Mouse (Mus musculus) kidney, postnatal 0 days (tissue): Measurements from ENCODE around the gene Grm8. TPM values are rescaled to one million over a fixed set of nuclear protein-coding genes. Genes with fewer than 3 reads are reported as not detected.

Experiments
- ATAC-seq: fragments of 200-750 bp; cut with Nextera tagmentation; replicated peaks from 2 replicates; pipeline ENCODE4 v1.8.0; 2017; ENCODE audit warnings: low read depth, moderate number of reproducible peaks, moderate TSS enrichment, moderate library complexity; ENCODE audit not compliant: low FRiP score
- DNase-seq: peaks from one replicate; pipeline ENCODE4 v3.0.0-alpha.2; 2016; ENCODE audit warnings: low spot score
- H3K27ac ChIP-seq: fragments of 300-500 bp; sonication (generic); 2 replicates; pipeline ENCODE4 v1.5.1; 2014; ENCODE audit warnings: mild to moderate bottlenecking
- H3K27me3 ChIP-seq: fragments of 300-500 bp; sonication (generic); 2 replicates; pipeline ENCODE4 v1.6.1; 2014; ENCODE audit warnings: low read length, mixed read lengths; ENCODE audit not compliant: insufficient read depth
- H3K36me3 ChIP-seq: fragments of 300-500 bp; sonication (generic); 2 replicates; pipeline ENCODE4 v1.6.1; 2014; ENCODE audit warnings: low read length, mixed read lengths; ENCODE audit not compliant: insufficient read depth
- H3K4me1 ChIP-seq: fragments of 300-500 bp; sonication (generic); replicated peaks from 2 replicates; pipeline ENCODE4 v1.6.1; 2014; ENCODE audit warnings: antibody characterized with exemption, low read length, mixed read lengths; ENCODE audit not compliant: insufficient read depth
- H3K4me2 ChIP-seq: fragments of 300-500 bp; sonication (generic); 2 replicates; pipeline ENCODE4 v1.6.1; 2014; ENCODE audit warnings: mild to moderate bottlenecking, low read length, moderate library complexity, mixed read lengths
- H3K4me3 ChIP-seq: fragments of 300-500 bp; sonication (generic); replicated peaks from 2 replicates; pipeline ENCODE4 v1.5.1; 2014; ENCODE audit warnings: low read depth, low read length
- H3K9ac ChIP-seq: fragments of 300-500 bp; sonication (generic); 2 replicates; pipeline ENCODE4 v1.6.1; 2014; ENCODE audit warnings: low read depth, low read length
- H3K9me3 ChIP-seq: fragments of 300-500 bp; sonication (generic); replicated peaks from 2 replicates; pipeline ENCODE4 v1.6.1; 2016; ENCODE audit warnings: low read length, inconsistent platforms, mixed read lengths
- CTCF ChIP-seq: IDR thresholded peaks from 2 replicates; pipeline ENCODE4 v1.5.1; 2016; ENCODE audit warnings: antibody characterized with exemption, low read depth, mild to moderate bottlenecking, moderate library complexity
- WGBS: fragments of 180-500 bp; shearing (Covaris S2); extraction: QIAGEN DNeasy Blood & Tissue Kit; methylation state at CpG from one replicate; pipeline ENCODE4 v1.1.7; 2014; 5-methylcytosine and 5-hydroxymethylcytosine counted together
- polyA plus RNA-seq: library from polyadenylated mRNA; unstranded; fragments of >200 nt; fragmentation: Nextera tagmentation; extraction: Ambion mirVana; gene quantifications from 2 replicates; pipeline ENCODE4 v1.2.1, GENCODE M21; 2015

Grm8 gene
- polyA plus RNA-seq, 1 experiment from 2014 or later = 0.21 TPM

DNA sequence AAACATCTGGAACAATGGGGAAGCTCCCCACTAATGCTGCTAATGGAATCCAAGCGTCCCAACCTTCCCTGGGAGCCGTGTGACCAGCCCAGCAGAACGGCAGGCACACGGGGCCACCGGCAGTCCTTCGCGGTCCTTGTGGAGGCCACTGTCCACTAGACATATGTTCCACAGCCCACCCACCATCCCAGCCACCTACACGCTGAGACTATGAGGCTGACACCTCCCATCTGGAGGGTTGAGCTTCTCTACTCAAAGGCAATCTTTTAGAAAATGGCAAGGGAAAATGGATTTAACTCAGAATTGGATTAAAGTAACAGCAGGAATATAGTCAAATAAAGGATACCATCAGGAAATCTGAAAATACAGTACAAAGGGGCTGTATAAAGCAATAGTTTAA is 23.4 kb downstream of the Grm8 start:
- Histone ChIP-seq H3K36me3 (no peaks in the 10 kb centered on the region), H3K4me3 (no peak overlapping the region), H3K27me3 (no peaks in the 10 kb centered on the region), H3K27ac (no peak overlapping the region), H3K4me1 (no peaks in the 10 kb centered on the region), H3K9me3 (no peaks in the 10 kb centered on the region), H3K4me2 (no peak overlapping the region), H3K9ac (no peak overlapping the region)
- no peak for DNase-seq
- ATAC-seq = no peak
- WGBS = 90% methylated on average over 8 of the region's 8 CpGs
- TF ChIP-seq CTCF = no peak

- no peaks in the 10 kb centered on the region for H3K27me3 ChIP-seq
- ATAC-seq (no peak), DNase-seq (no peak)
- TF ChIP-seq CTCF = no peak
- H3K27ac ChIP-seq = no peak overlapping the region
- no peak overlapping the region for H3K9ac ChIP-seq
- no peak overlapping the region for H3K4me2 ChIP-seq
- H3K9me3 ChIP-seq = no peaks in the 10 kb centered on the region
- no peaks in the 10 kb centered on the region for H3K36me3 ChIP-seq
- H3K4me1 ChIP-seq = no peaks in the 10 kb centered on the region
- 36% methylated on average over 9 of the region's 9 CpGs for WGBS
- no peak overlapping the region for H3K4me3 ChIP-seq
These were observed 32.2 kb downstream of the Grm8 start for GRCm38 (mm10) chr6:28102608-28103316.

GRCm38 (mm10) chr6:28100001-28100400 is 35.0 kb downstream of the Grm8 start:
- Histone ChIP-seq H3K9me3 (no peaks in the 10 kb centered on the region), H3K4me2 (no peak overlapping the region), H3K27me3 (no peaks in the 10 kb centered on the region), H3K27ac (no peak overlapping the region), H3K4me1 (no peaks in the 10 kb centered on the region), H3K36me3 (no peaks in the 10 kb centered on the region), H3K9ac (no peak overlapping the region), H3K4me3 (no peak overlapping the region)
- ATAC-seq = no peak
- DNase-seq = no peak
- TF ChIP-seq CTCF = no peak
- 79% methylated on average over 3 of the region's 3 CpGs for WGBS

- no peak overlapping the region for H3K27ac ChIP-seq
- no peak overlapping the region for H3K4me3 ChIP-seq
- no peaks in the 10 kb centered on the region for H3K9me3 ChIP-seq
- ATAC-seq (no peak), DNase-seq (no peak)
- WGBS = 85% methylated on average over 6 of the region's 6 CpGs
- no peak overlapping the region for H3K4me2 ChIP-seq
- no peaks in the 10 kb centered on the region for H3K4me1 ChIP-seq
- no peak for TF ChIP-seq CTCF
- no peaks in the 10 kb centered on the region for H3K27me3 ChIP-seq
- no peak overlapping the region for H3K9ac ChIP-seq
- no peaks in the 10 kb centered on the region for H3K36me3 ChIP-seq
These were observed 42.5 kb downstream of the Grm8 start for GRCm38 (mm10) chr6:28092511-28092910.

DNA sequence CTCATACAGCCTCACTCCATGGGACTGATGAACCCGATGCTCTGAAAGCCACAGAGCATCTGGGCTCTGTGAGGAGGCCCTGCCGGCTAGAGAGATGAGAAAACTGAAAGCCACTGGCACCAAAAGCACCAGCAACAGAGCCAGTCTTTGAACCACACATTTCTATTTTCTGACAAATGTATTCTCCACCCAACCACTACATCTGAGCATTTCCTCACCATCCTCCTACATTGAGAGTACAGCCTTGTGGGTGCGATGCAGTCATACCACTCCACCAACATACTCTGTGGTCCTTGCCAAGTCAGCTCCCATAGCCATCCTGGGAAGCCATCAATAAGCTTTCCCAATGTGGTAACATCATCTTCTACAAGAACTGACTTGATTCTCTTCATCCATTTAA is 43.1 kb downstream of the Grm8 start:
- no peaks in the 10 kb centered on the region for H3K9me3 ChIP-seq
- TF ChIP-seq CTCF = no peak
- H3K36me3 ChIP-seq = no peaks in the 10 kb centered on the region
- no peak for ATAC-seq
- H3K9ac ChIP-seq = no peak overlapping the region
- no peak overlapping the region for H3K4me3 ChIP-seq
- no peaks in the 10 kb centered on the region for H3K4me1 ChIP-seq
- H3K4me2 ChIP-seq = no peak overlapping the region
- 91% methylated on average over 3 of the region's 3 CpGs for WGBS
- no peak overlapping the region for H3K27ac ChIP-seq
- H3K27me3 ChIP-seq = no peaks in the 10 kb centered on the region
- DNase-seq = no peak

- TF ChIP-seq CTCF = no peak
- Histone ChIP-seq H3K27ac (no peak overlapping the region), H3K27me3 (no peaks in the 10 kb centered on the region), H3K4me2 (no peak overlapping the region), H3K4me1 (no peaks in the 10 kb centered on the region), H3K4me3 (no peak overlapping the region), H3K9ac (no peak overlapping the region), H3K36me3 (no peaks in the 10 kb centered on the region), H3K9me3 (no peaks in the 10 kb centered on the region)
- no peak for DNase-seq
- no peak for ATAC-seq
These were observed 44.0 kb downstream of the Grm8 start for GRCm38 (mm10) chr6:28090981-28091380.

- peak; percentile 63 for DNase-seq
- ATAC-seq = no peak
- 24% methylated on average over 3 of the region's 3 CpGs for WGBS
- Histone ChIP-seq H3K9me3 (no peaks in the 10 kb centered on the region), H3K9ac (no peak overlapping the region), H3K36me3 (no peaks in the 10 kb centered on the region), H3K4me2 (no peak overlapping the region), H3K27ac (no peak overlapping the region), H3K4me3 (no peak overlapping the region), H3K27me3 (no peaks in the 10 kb centered on the region), H3K4me1 (no peaks in the 10 kb centered on the region)
- no peak for TF ChIP-seq CTCF
These were observed 59.4 kb downstream of the Grm8 start for GRCm38 (mm10) chr6:28075534-28075933.
